Mouse (Mus musculus): ENCODE results near the gene Rnf145. TPM values are rescaled to one million over a fixed set of nuclear protein-coding genes. Genes with fewer than 3 reads are reported as not detected.
A peak's percentile ranks its signal among the peaks of the same experiment; 100 is the strongest.

Rnf145 gene
- polyA plus RNA-seq (2015; fragmentation: Nextera tagmentation; extraction: Ambion mirVana), result 36.6 and 37.1 TPM in 2 replicates

DNA sequence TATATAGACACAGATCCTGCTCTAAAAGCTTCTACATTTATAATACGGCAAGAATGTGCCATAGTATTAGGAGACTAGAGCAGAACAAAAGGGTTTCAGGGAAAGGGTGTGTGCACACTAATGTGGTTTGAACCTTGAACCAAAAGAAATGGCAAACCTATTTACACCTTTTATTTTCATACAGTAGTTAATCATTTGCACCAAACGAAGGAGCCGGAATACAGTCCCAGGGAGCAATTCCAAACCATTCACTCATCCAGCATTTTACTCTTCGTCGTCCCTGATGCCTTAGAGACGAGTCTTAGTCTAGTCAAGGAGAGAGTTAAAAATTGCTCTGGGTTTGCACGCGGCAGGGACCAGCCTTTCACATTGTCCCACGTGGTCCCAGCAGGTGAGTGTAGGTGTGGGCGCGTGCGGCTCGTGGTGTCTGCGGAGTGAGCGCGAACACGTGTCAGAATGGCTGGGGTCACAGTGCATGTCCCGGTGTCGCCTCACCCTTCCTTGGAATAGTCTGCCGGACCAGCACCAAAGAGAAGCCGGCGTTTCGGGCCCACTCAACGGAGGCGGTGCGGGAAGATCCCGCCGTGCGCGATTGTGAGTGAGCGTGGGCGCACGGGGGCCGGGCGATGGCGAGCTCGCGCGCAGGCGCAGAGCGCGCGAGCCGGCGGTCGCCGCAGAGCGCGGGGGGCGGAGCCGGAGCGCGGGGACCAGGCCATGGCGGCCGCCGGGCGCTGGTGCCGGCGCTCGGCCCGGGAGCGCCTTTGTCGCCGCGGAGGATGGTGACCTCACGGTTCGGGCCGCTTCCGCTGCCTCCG is at the start of gene Rnf145:
Gene Rnf145, plus strand, starts transcription at position 684 of the 815 bp plus-strand sequence.
- peak; percentile 83 for ATAC-seq
- under 1% methylated on average over 63 of the region's 70 CpGs for WGBS
- peak within 1 kb of the TSS; percentile 88 for H3K4me2 ChIP-seq (ENCODE audit: low read depth, low read length)
- no peaks in the 10 kb centered on the region for H3K36me3 ChIP-seq (ENCODE audit: control insufficient read depth, insufficient read depth, low read length)
- H3K27ac ChIP-seq (ENCODE audit: low read length), result peak within 1 kb of the TSS; percentile 93
- H3K9ac ChIP-seq (ENCODE audit: low read depth, low read length), result peak within 1 kb of the TSS; percentile 93
- peak within 1 kb of the TSS; percentile 94 for H3K4me3 ChIP-seq (ENCODE audit: low read length)
- peaks cover 19% of the 10 kb centered on the region for H3K4me1 ChIP-seq (ENCODE audit: control insufficient read depth, insufficient read depth, low read length)
- no peaks in the 10 kb centered on the region for H3K27me3 ChIP-seq (replicated peaks; ENCODE audit: control insufficient read depth, insufficient read depth, low read length)
- no peaks in the 10 kb centered on the region for H3K9me3 ChIP-seq (ENCODE audit: control insufficient read depth, low read length)

GRCm38 (mm10) chr11:44469646-44470431 is 48.9 kb upstream of the Rnf145 start:
- ATAC-seq, result peak; percentile 80
- Histone ChIP-seq H3K4me1 (ENCODE audit: control insufficient read depth, insufficient read depth, low read length) (peaks cover 7% of the 10 kb centered on the region), H3K27ac (ENCODE audit: low read length) (peak overlapping the region; percentile 82), H3K4me3 (ENCODE audit: low read length) (peak overlapping the region; percentile 96), H3K36me3 (ENCODE audit: control insufficient read depth, insufficient read depth, low read length) (no peaks in the 10 kb centered on the region), H3K4me2 (ENCODE audit: low read depth, low read length) (peak overlapping the region; percentile 86), H3K27me3 (replicated peaks; ENCODE audit: control insufficient read depth, insufficient read depth, low read length) (no peaks in the 10 kb centered on the region), H3K9ac (ENCODE audit: low read depth, low read length) (peak overlapping the region; percentile 91), H3K9me3 (ENCODE audit: control insufficient read depth, low read length) (no peaks in the 10 kb centered on the region)
- under 1% methylated on average over 59 of the region's 59 CpGs for WGBS

GRCm38 (mm10) chr11:44470432-44471336 is 48.1 kb upstream of the Rnf145 start, which contains the start of gene Ublcp1:
Gene Ublcp1, minus strand, starts transcription at chr11:44470498.
- H3K4me1 ChIP-seq (ENCODE audit: control insufficient read depth, insufficient read depth, low read length), result peaks cover 7% of the 10 kb centered on the region
- peak within 1 kb of the TSS; percentile 82 for H3K27ac ChIP-seq (ENCODE audit: low read length)
- peak; percentile 94 for ATAC-seq
- under 1% methylated on average over 54 of the region's 54 CpGs for WGBS
- H3K27me3 ChIP-seq (replicated peaks; ENCODE audit: control insufficient read depth, insufficient read depth, low read length), result no peaks in the 10 kb centered on the region
- H3K36me3 ChIP-seq (ENCODE audit: control insufficient read depth, insufficient read depth, low read length), result no peaks in the 10 kb centered on the region
- H3K9me3 ChIP-seq (ENCODE audit: control insufficient read depth, low read length), result no peaks in the 10 kb centered on the region
- peak within 1 kb of the TSS; percentile 96 for H3K4me3 ChIP-seq (ENCODE audit: low read length)
- H3K4me2 ChIP-seq (ENCODE audit: low read depth, low read length), result peak within 1 kb of the TSS; percentile 86
- peak within 1 kb of the TSS; percentile 91 for H3K9ac ChIP-seq (ENCODE audit: low read depth, low read length)

- H3K4me2 ChIP-seq (ENCODE audit: low read depth, low read length), result peak overlapping the region; percentile 82
- peak overlapping the region; percentile 82 for H3K27ac ChIP-seq (ENCODE audit: low read length)
- H3K4me3 ChIP-seq (ENCODE audit: low read length), result peak overlapping the region; percentile 96
- H3K27me3 ChIP-seq (replicated peaks; ENCODE audit: control insufficient read depth, insufficient read depth, low read length), result no peaks in the 10 kb centered on the region
- no peaks in the 10 kb centered on the region for H3K36me3 ChIP-seq (ENCODE audit: control insufficient read depth, insufficient read depth, low read length)
- H3K9me3 ChIP-seq (ENCODE audit: control insufficient read depth, low read length), result no peaks in the 10 kb centered on the region
- H3K4me1 ChIP-seq (ENCODE audit: control insufficient read depth, insufficient read depth, low read length), result peaks cover 7% of the 10 kb centered on the region
- ATAC-seq, result no peak
- peak overlapping the region; percentile 91 for H3K9ac ChIP-seq (ENCODE audit: low read depth, low read length)
- 15% methylated on average over 4 of the region's 4 CpGs for WGBS
Observed at GRCm38 (mm10) chr11:44471337-44471995, 47.3 kb upstream of the Rnf145 start.

- no peaks in the 10 kb centered on the region for H3K36me3 ChIP-seq (ENCODE audit: control insufficient read depth, insufficient read depth, low read length)
- H3K4me2 ChIP-seq (ENCODE audit: low read depth, low read length), result no peak overlapping the region
- no peak overlapping the region for H3K9ac ChIP-seq (ENCODE audit: low read depth, low read length)
- no peak overlapping the region for H3K27ac ChIP-seq (ENCODE audit: low read length)
- 69% methylated on average over 3 of the region's 3 CpGs for WGBS
- no peaks in the 10 kb centered on the region for H3K27me3 ChIP-seq (replicated peaks; ENCODE audit: control insufficient read depth, insufficient read depth, low read length)
- no peak overlapping the region for H3K4me3 ChIP-seq (ENCODE audit: low read length)
- peaks cover 3% of the 10 kb centered on the region for H3K4me1 ChIP-seq (ENCODE audit: control insufficient read depth, insufficient read depth, low read length)
- H3K9me3 ChIP-seq (ENCODE audit: control insufficient read depth, low read length), result no peaks in the 10 kb centered on the region
- no peak for ATAC-seq
Observed at GRCm38 (mm10) chr11:44475467-44475866, 43.3 kb upstream of the Rnf145 start.

DNA sequence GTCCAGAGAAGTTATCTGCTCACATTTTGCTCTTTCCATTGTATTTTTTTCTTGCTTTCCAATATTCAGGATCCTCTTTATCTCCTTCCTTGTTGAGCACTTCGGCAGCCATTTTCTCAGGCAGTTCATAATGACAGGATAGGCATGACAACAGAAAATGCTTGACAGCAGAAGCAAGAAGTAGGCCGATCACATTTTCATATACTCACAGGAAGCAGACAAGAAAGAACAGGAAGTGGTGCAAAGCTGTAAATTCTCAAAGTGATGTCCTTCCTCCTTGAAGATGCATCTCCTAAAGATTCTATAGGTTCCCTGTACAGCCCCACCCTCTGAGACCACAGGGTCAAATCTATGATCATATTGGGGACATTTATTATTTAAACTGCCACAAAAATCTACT is 42.3 kb upstream of the Rnf145 start:
- ATAC-seq, result no peak
- no peak overlapping the region for H3K4me3 ChIP-seq (ENCODE audit: low read length)
- no peak overlapping the region for H3K9ac ChIP-seq (ENCODE audit: low read depth, low read length)
- WGBS, result 77% methylated on average over 2 of the region's 2 CpGs
- H3K27ac ChIP-seq (ENCODE audit: low read length), result no peak overlapping the region
- no peaks in the 10 kb centered on the region for H3K9me3 ChIP-seq (ENCODE audit: control insufficient read depth, low read length)
- peaks cover 3% of the 10 kb centered on the region for H3K4me1 ChIP-seq (ENCODE audit: control insufficient read depth, insufficient read depth, low read length)
- H3K36me3 ChIP-seq (ENCODE audit: control insufficient read depth, insufficient read depth, low read length), result no peaks in the 10 kb centered on the region
- H3K4me2 ChIP-seq (ENCODE audit: low read depth, low read length), result no peak overlapping the region
- H3K27me3 ChIP-seq (replicated peaks; ENCODE audit: control insufficient read depth, insufficient read depth, low read length), result no peaks in the 10 kb centered on the region

DNA sequence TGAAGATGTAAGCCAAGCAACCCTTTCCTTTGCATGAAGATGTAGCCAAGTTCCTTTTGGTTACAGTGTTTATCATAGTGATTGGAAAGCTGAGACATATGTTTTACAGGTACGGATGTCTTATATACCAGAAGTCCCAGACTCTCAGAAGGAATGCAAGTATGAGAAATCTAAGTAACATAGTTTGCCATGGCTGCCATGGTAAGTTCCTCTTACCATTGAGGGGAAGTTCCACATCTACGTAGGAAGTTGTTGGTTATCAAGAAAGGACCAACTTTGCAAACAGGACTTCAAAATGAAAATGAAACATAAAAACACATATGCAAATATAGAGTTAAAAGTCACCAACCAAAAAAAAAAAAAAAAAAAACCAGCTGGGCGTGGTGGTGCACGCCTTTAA is 40.4 kb upstream of the Rnf145 start:
- Histone ChIP-seq H3K27me3 (replicated peaks; ENCODE audit: control insufficient read depth, insufficient read depth, low read length) (no peaks in the 10 kb centered on the region), H3K4me1 (ENCODE audit: control insufficient read depth, insufficient read depth, low read length) (no peaks in the 10 kb centered on the region), H3K27ac (ENCODE audit: low read length) (no peak overlapping the region), H3K36me3 (ENCODE audit: control insufficient read depth, insufficient read depth, low read length) (no peaks in the 10 kb centered on the region), H3K9ac (ENCODE audit: low read depth, low read length) (no peak overlapping the region), H3K4me2 (ENCODE audit: low read depth, low read length) (no peak overlapping the region), H3K9me3 (ENCODE audit: control insufficient read depth, low read length) (no peaks in the 10 kb centered on the region), H3K4me3 (ENCODE audit: low read length) (no peak overlapping the region)
- no peak for ATAC-seq
- WGBS, result 87% methylated on average over 4 of the region's 4 CpGs

DNA sequence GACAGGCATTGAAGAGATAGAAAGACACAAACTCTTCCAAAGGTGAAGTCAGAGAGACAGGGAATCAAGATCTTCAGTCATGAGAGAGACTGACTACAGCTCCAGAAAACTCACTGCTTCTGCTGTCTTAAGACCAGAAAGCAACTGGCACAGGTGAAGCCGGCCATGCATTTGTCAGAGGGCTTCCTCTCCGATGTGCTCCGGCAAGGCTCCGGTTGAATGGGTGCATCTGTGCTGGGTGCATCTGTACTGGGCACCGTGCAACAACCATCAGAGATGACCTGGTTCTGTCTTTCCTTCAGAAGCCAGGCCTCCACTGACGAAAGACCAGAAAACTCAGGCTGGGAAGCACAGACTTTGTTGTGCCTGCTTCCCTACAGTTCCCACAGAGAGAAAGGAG is 38.5 kb upstream of the Rnf145 start:
- H3K27me3 ChIP-seq (replicated peaks; ENCODE audit: control insufficient read depth, insufficient read depth, low read length), result no peaks in the 10 kb centered on the region
- H3K36me3 ChIP-seq (ENCODE audit: control insufficient read depth, insufficient read depth, low read length), result no peaks in the 10 kb centered on the region
- H3K27ac ChIP-seq (ENCODE audit: low read length), result no peak overlapping the region
- no peak overlapping the region for H3K4me3 ChIP-seq (ENCODE audit: low read length)
- ATAC-seq, result no peak
- H3K9ac ChIP-seq (ENCODE audit: low read depth, low read length), result no peak overlapping the region
- H3K4me1 ChIP-seq (ENCODE audit: control insufficient read depth, insufficient read depth, low read length), result no peaks in the 10 kb centered on the region
- H3K9me3 ChIP-seq (ENCODE audit: control insufficient read depth, low read length), result no peaks in the 10 kb centered on the region
- 90% methylated on average over 6 of the region's 6 CpGs for WGBS
- H3K4me2 ChIP-seq (ENCODE audit: low read depth, low read length), result no peak overlapping the region
